Mouse (Mus musculus) stomach, postnatal 0 days (tissue): ENCODE data around the gene Chaf1b.

ENCODE experiments used
- CTCF ChIP-seq: IDR thresholded peaks from 2 replicates; pipeline ENCODE4 v1.5.1; 2016; ENCODE audit warnings: antibody characterized with exemption, low read depth, mild to moderate bottlenecking, moderate library complexity
- EP300 ChIP-seq: optimal IDR thresholded peaks from 2 replicates; pipeline ENCODE3; 2016; ENCODE audit warnings: antibody characterized with exemption

GRCm38 (mm10) chr16:93874841-93875240 lies 8.9 kb upstream of the Chaf1b start:
- TF ChIP-seq CTCF, result no peak
- no peak for TF ChIP-seq EP300
